Mouse (Mus musculus): ENCODE data around the gene Gabrg2. TPM values are rescaled to one million over a fixed set of nuclear protein-coding genes. Genes with fewer than 3 reads are reported as not detected.

Gene Gabrg2
- polyA plus RNA-seq (2014; fragmentation: Nextera tagmentation; extraction: Ambion mirVana), result 2.7 and 3.1 TPM in 2 replicates

DNA sequence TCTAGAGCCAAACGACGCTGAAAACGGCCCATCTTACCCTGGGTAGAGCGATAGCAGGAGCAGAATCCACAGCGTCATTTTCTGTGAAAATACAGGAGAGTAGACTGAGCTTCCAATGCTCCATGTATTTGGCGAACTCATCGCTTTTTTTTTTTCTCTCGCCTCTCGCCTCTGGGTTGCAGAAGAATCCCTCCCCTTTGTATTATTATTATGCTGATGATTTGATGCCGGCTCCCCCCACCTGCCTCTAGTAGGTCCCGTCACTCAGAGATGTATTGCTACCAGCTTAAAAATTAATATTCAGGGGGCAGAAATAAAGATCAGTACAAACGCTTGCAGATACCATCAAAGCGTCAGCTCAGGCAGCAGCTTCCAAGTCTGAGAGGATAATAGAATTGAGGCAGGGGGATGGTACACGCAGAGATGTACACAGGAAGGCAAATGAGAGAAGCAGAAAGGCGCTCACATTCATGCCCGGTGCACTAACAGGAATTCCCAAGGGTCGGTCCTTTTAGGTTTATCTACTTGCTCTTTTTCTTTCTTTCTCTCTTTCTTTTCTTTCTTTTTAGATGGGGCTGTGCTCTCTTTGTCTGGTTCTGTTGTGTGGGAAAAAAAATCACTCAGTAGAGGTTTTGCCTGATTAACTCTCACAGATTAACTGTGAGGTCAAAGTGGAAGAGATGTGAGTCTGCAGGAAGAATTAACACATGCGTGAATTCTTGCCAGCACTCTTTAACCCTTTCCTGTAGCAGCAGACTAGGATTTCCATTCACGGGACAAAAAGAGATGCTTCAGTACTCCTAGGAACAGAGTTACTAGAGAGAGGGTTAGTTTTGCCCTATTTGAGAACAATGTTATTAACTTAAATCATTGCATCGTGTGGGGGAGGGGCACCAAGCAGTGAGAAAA, at the start of gene Gabrg2:
Gabrg2 (minus strand) TSS at position 668 of the 909 bp plus-strand sequence.
- DNase-seq (ENCODE audit: low spot score) (no peak), ATAC-seq (replicated peaks; ENCODE audit: insufficient number of reproducible peaks, low FRiP score, low TSS enrichment, low read depth) (no peak)
- Histone ChIP-seq H3K4me1 (ENCODE audit: control insufficient read depth, insufficient read depth, low read length) (no peaks in the 10 kb centered on the region), H3K27me3 (ENCODE audit: control insufficient read depth, insufficient read depth, low read length) (no peaks in the 10 kb centered on the region), H3K27ac (replicated peaks; ENCODE audit: low read depth, low read length) (no peak within 1 kb of the TSS), H3K9me3 (replicated peaks; ENCODE audit: control insufficient read depth, low read length) (no peaks in the 10 kb centered on the region), H3K9ac (replicated peaks; ENCODE audit: low read length) (no peak within 1 kb of the TSS), H3K36me3 (replicated peaks; ENCODE audit: control insufficient read depth, insufficient read depth, low read depth, low read length) (no peaks in the 10 kb centered on the region), H3K4me3 (ENCODE audit: low read depth, low read length) (no peak within 1 kb of the TSS), H3K4me2 (ENCODE audit: low read depth, low read length) (peak within 1 kb of the TSS; percentile 10; the same call in 1 of the 2 replicates)
- WGBS, result 8% methylated on average over 20 of the region's 20 CpGs

DNA sequence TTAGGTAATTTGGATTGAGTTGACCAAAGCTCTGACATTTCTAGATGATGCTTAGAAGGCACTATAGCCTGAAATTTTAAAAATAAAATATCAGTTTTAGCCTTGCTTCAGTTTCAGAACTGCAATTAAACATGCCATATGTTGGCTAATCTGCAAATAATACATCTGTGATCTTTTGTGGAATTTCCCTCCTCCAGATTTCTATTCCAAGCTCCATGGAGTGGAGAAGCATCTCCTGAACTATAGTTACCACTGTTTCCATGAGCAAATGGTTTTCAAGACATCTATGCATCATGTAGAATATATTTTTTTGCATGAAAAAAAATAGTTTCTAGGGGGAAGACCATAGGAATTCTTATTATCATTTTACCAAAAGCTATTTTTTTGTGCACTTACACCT, 47.5 kb upstream of the Gabrg2 start:
- Histone ChIP-seq H3K9ac (replicated peaks; ENCODE audit: low read length) (no peak overlapping the region), H3K27ac (replicated peaks; ENCODE audit: low read depth, low read length) (no peak overlapping the region), H3K9me3 (replicated peaks; ENCODE audit: control insufficient read depth, low read length) (no peaks in the 10 kb centered on the region), H3K4me3 (ENCODE audit: low read depth, low read length) (no peak overlapping the region), H3K4me2 (ENCODE audit: low read depth, low read length) (no peak overlapping the region), H3K4me1 (ENCODE audit: control insufficient read depth, insufficient read depth, low read length) (no peaks in the 10 kb centered on the region), H3K27me3 (ENCODE audit: control insufficient read depth, insufficient read depth, low read length) (no peaks in the 10 kb centered on the region), H3K36me3 (replicated peaks; ENCODE audit: control insufficient read depth, insufficient read depth, low read depth, low read length) (no peaks in the 10 kb centered on the region)
- DNase-seq (ENCODE audit: low spot score), result no peak
- ATAC-seq (replicated peaks; ENCODE audit: insufficient number of reproducible peaks, low FRiP score, low TSS enrichment, low read depth), result no peak

DNA sequence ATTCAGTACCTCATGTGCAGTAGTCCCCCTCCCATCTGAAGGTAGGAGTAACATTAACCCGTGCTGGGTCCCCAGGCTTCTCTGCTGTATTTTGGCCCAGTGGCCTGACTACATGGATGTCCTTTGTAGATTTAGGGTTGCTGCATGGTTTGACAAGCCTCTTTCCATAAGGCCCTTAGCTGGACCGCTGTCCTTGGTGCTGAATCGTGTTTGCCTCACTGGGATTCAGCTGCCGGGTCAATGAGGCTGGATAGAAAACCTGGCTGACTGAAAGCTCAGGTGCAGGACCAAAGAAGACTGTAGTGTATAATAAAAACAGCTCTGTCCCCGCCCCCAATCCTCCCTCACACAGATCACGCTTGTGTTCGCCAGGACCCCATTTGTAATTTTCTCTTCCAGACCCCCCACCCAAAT, 1.2 kb downstream of the Gabrg2 start:
- no peak overlapping the region for H3K4me3 ChIP-seq (ENCODE audit: low read depth, low read length)
- no peak overlapping the region for H3K27ac ChIP-seq (replicated peaks; ENCODE audit: low read depth, low read length)
- WGBS, result 2% methylated on average over 7 of the region's 7 CpGs
- peak overlapping the region; percentile 10; the same call in 1 of the 2 replicates for H3K4me2 ChIP-seq (ENCODE audit: low read depth, low read length)
- no peaks in the 10 kb centered on the region for H3K27me3 ChIP-seq (ENCODE audit: control insufficient read depth, insufficient read depth, low read length)
- DNase-seq (ENCODE audit: low spot score) (peak; percentile 96), ATAC-seq (replicated peaks; ENCODE audit: insufficient number of reproducible peaks, low FRiP score, low TSS enrichment, low read depth) (peak; percentile 39)
- H3K9me3 ChIP-seq (replicated peaks; ENCODE audit: control insufficient read depth, low read length), result no peaks in the 10 kb centered on the region
- no peaks in the 10 kb centered on the region for H3K36me3 ChIP-seq (replicated peaks; ENCODE audit: control insufficient read depth, insufficient read depth, low read depth, low read length)
- no peak overlapping the region for H3K9ac ChIP-seq (replicated peaks; ENCODE audit: low read length)
- no peaks in the 10 kb centered on the region for H3K4me1 ChIP-seq (ENCODE audit: control insufficient read depth, insufficient read depth, low read length)

DNA sequence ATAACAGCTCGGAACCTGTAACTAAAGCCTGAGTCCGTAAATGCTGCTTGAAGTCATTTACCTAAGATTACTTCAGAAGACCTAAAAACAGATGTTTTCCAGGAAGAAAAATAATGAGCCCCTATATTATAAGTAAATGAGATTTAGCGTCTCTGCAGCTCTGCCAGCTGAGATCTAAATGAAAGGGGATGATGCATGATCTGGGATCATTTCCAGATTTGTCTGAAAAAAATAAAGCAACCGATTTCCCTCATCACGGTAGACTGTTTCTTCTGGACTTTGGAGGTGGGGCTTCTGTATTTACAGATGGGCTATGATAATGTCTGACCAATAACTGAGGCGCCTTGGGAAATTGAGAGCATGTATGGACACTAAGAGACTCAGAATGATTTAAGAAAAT, 20.5 kb downstream of the Gabrg2 start:
- no peak overlapping the region for H3K4me3 ChIP-seq (ENCODE audit: low read depth, low read length)
- no peak for ATAC-seq (replicated peaks; ENCODE audit: insufficient number of reproducible peaks, low FRiP score, low TSS enrichment, low read depth)
- H3K9ac ChIP-seq (replicated peaks; ENCODE audit: low read length), result no peak overlapping the region
- peak; percentile 30 for DNase-seq (ENCODE audit: low spot score)
- H3K9me3 ChIP-seq (replicated peaks; ENCODE audit: control insufficient read depth, low read length), result no peaks in the 10 kb centered on the region
- H3K27me3 ChIP-seq (ENCODE audit: control insufficient read depth, insufficient read depth, low read length), result no peaks in the 10 kb centered on the region
- H3K36me3 ChIP-seq (replicated peaks; ENCODE audit: control insufficient read depth, insufficient read depth, low read depth, low read length), result no peaks in the 10 kb centered on the region
- no peak overlapping the region for H3K27ac ChIP-seq (replicated peaks; ENCODE audit: low read depth, low read length)
- 54% methylated on average over 6 of the region's 6 CpGs for WGBS
- H3K4me2 ChIP-seq (ENCODE audit: low read depth, low read length), result no peak overlapping the region
- H3K4me1 ChIP-seq (ENCODE audit: control insufficient read depth, insufficient read depth, low read length), result no peaks in the 10 kb centered on the region

DNA sequence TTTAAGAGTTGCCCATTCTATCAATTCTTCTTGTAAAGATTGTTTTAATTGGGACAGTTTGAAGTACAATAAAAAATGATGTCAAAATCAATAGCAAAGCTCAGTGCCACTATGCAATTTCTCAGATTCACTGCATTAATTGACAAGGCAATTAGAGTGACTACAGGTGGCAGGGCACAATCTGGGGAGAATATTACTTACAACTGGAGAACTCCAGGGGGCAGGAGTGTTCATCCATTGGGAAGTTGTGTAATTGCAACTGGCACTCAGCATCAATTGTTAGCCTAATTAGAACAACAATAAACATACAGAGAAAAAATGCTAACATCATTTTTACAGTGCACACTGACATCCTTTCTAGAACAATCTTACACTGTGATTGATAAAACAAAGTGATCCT, 32.1 kb downstream of the Gabrg2 start:
- ATAC-seq (replicated peaks; ENCODE audit: insufficient number of reproducible peaks, low FRiP score, low TSS enrichment, low read depth), result no peak
- DNase-seq (ENCODE audit: low spot score), result no peak
- H3K36me3 ChIP-seq (replicated peaks; ENCODE audit: control insufficient read depth, insufficient read depth, low read depth, low read length), result no peaks in the 10 kb centered on the region
- H3K4me3 ChIP-seq (ENCODE audit: low read depth, low read length), result no peak overlapping the region
- no peaks in the 10 kb centered on the region for H3K4me1 ChIP-seq (ENCODE audit: control insufficient read depth, insufficient read depth, low read length)
- H3K4me2 ChIP-seq (ENCODE audit: low read depth, low read length), result no peak overlapping the region
- H3K9ac ChIP-seq (replicated peaks; ENCODE audit: low read length), result no peak overlapping the region
- H3K27me3 ChIP-seq (ENCODE audit: control insufficient read depth, insufficient read depth, low read length), result no peaks in the 10 kb centered on the region
- no peaks in the 10 kb centered on the region for H3K9me3 ChIP-seq (replicated peaks; ENCODE audit: control insufficient read depth, low read length)
- no peak overlapping the region for H3K27ac ChIP-seq (replicated peaks; ENCODE audit: low read depth, low read length)

DNA sequence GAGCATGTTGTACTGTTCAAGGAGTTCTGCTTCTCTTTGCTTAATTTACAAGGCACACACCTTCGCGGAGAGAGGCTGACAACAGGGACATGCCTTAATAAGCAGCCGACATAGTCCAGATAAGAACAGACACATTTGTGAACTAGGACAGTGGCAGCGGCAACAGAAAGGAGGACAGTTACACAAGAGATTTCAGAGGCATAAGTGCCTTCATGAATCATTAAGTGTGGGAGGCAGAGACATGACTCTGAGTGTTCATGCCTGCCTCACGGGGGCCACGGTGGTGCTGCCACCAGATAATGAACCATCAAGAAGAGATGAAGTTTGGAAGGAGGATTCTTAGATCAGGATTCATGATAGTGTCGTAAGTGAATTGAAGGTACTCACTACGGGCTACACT, 38.0 kb downstream of the Gabrg2 start:
- Histone ChIP-seq H3K9ac (replicated peaks; ENCODE audit: low read length) (no peak overlapping the region), H3K4me3 (ENCODE audit: low read depth, low read length) (no peak overlapping the region), H3K4me1 (ENCODE audit: control insufficient read depth, insufficient read depth, low read length) (no peaks in the 10 kb centered on the region), H3K9me3 (replicated peaks; ENCODE audit: control insufficient read depth, low read length) (no peaks in the 10 kb centered on the region), H3K4me2 (ENCODE audit: low read depth, low read length) (no peak overlapping the region), H3K27me3 (ENCODE audit: control insufficient read depth, insufficient read depth, low read length) (no peaks in the 10 kb centered on the region), H3K36me3 (replicated peaks; ENCODE audit: control insufficient read depth, insufficient read depth, low read depth, low read length) (no peaks in the 10 kb centered on the region), H3K27ac (replicated peaks; ENCODE audit: low read depth, low read length) (no peak overlapping the region)
- WGBS, result 87% methylated on average over 8 of the region's 8 CpGs
- ATAC-seq (replicated peaks; ENCODE audit: insufficient number of reproducible peaks, low FRiP score, low TSS enrichment, low read depth), result no peak
- no peak for DNase-seq (ENCODE audit: low spot score)

DNA sequence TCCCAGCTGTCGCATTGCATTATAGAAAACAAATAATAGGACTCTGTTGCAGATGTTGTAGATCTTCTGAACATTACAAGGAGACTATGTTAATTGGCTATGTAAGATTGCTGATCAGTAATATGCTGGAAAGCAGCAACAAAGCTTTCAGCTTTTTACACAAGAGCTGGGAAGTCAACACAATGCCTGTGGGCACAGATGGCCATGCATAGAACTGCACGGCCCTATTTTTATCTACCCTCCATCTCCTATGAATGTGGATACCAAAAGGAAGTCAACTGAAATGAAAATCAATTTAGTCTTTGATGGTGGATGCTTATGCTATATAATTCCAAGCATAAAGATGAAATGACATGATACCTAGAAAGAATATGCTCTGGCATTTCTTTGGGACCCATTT, 47.1 kb downstream of the Gabrg2 start:
- no peak for DNase-seq (ENCODE audit: low spot score)
- no peaks in the 10 kb centered on the region for H3K36me3 ChIP-seq (replicated peaks; ENCODE audit: control insufficient read depth, insufficient read depth, low read depth, low read length)
- no peak overlapping the region for H3K4me3 ChIP-seq (ENCODE audit: low read depth, low read length)
- no peaks in the 10 kb centered on the region for H3K4me1 ChIP-seq (ENCODE audit: control insufficient read depth, insufficient read depth, low read length)
- no peak overlapping the region for H3K27ac ChIP-seq (replicated peaks; ENCODE audit: low read depth, low read length)
- 69% methylated on average over 2 of the region's 2 CpGs for WGBS
- H3K27me3 ChIP-seq (ENCODE audit: control insufficient read depth, insufficient read depth, low read length), result no peaks in the 10 kb centered on the region
- H3K4me2 ChIP-seq (ENCODE audit: low read depth, low read length), result no peak overlapping the region
- ATAC-seq (replicated peaks; ENCODE audit: insufficient number of reproducible peaks, low FRiP score, low TSS enrichment, low read depth), result no peak
- H3K9me3 ChIP-seq (replicated peaks; ENCODE audit: control insufficient read depth, low read length), result no peaks in the 10 kb centered on the region
- no peak overlapping the region for H3K9ac ChIP-seq (replicated peaks; ENCODE audit: low read length)

DNA sequence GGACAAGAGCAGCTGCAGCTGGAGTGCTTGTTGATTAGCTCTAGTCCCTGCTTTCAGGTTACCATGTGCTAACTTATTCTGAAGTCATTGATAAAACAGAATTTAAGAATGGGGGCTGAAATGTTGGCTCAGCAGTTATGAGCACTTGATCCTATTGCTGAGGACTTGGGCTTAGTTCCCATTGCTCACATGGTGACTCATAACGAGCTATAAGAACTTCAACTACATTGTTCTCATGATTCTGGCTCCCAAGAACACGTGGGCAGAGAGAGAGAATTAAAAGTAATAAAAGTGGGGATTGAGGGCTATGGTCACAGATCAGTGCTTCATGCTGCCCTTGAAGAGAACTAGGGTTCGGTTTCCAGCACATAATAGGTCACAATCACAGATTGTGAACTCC, 48.8 kb downstream of the Gabrg2 start:
- Histone ChIP-seq H3K9me3 (replicated peaks; ENCODE audit: control insufficient read depth, low read length) (no peaks in the 10 kb centered on the region), H3K27ac (replicated peaks; ENCODE audit: low read depth, low read length) (no peak overlapping the region), H3K4me2 (ENCODE audit: low read depth, low read length) (no peak overlapping the region), H3K9ac (replicated peaks; ENCODE audit: low read length) (no peak overlapping the region), H3K27me3 (ENCODE audit: control insufficient read depth, insufficient read depth, low read length) (no peaks in the 10 kb centered on the region), H3K36me3 (replicated peaks; ENCODE audit: control insufficient read depth, insufficient read depth, low read depth, low read length) (no peaks in the 10 kb centered on the region), H3K4me3 (ENCODE audit: low read depth, low read length) (no peak overlapping the region), H3K4me1 (ENCODE audit: control insufficient read depth, insufficient read depth, low read length) (no peaks in the 10 kb centered on the region)
- ATAC-seq (replicated peaks; ENCODE audit: insufficient number of reproducible peaks, low FRiP score, low TSS enrichment, low read depth) (no peak), DNase-seq (ENCODE audit: low spot score) (no peak)
- WGBS, result 80% methylated on average over 3 of the region's 3 CpGs
